Mouse (Mus musculus) naive thymus-derived CD4-positive, alpha-beta T cell, adult 2 months (primary cell): ENCODE data around the gene Kxd1.

Experiments
- DNase-seq: peaks from one replicate; pipeline ENCODE4 v3.0.0-alpha.2; 2011; ENCODE audit warnings: low read depth

The Kxd1 gene

DNA sequence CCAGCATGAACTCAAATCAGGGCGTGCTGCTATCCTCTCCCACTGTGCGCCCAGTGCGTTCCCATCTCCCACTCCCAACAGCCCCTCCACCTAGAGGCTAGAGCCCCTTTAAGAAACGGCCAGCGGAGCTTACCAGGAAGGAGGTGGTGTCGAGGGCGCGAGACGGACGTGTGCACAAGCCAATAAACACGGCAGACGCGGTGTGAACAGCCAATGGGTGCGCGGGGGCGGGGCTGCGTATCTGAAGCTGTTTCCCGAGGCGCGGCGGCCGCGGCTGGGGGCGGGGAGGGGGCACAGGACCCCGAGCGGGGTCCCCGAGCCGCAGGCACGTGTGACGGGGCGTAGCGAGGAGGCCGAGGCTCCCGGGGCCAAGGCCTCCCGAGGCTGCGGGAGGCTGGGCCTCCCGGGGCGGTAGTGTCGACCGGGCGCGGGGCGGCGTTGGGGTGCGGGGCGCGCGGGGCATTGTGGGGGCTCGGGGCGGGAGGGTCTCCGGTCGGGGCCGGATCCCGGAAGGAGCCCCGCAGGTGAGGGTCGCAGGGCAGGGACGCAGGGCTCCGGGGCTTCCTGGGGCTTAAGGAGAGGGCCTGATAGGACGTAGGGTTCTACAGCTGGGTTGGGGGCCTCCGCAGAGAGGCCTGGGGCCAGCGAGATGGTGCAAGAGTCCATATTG, at the start of gene Kxd1, which contains the start of gene Fkbp8:
TSS of gene Kxd1 (minus strand) at position 445 of the 670 bp plus-strand sequence.
TSS of gene Fkbp8 (plus strand) at position 213 of the 670 bp plus-strand sequence.
- DNase-seq: peak; percentile 98

DNA sequence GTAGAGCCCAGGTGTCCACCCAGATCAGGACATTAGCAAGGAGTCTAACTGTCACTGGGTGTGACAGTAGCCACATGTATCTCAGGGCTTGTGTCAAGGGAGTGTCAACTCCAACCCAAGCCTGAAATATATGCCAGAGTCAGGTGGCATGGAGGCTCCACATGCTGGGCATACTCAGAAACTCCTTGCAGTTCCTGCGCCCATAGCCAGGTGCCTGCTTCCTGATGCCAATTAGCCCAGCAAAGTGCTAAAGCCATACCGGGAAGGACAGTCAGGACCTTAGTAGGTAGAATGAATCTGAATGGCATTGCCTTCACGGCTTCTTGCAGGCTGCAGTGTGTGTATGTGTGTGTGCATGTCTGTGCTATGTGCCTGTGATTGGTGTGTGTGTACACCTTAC, 49.5 kb upstream of the Kxd1 start:
- DNase-seq: no peak

DNA sequence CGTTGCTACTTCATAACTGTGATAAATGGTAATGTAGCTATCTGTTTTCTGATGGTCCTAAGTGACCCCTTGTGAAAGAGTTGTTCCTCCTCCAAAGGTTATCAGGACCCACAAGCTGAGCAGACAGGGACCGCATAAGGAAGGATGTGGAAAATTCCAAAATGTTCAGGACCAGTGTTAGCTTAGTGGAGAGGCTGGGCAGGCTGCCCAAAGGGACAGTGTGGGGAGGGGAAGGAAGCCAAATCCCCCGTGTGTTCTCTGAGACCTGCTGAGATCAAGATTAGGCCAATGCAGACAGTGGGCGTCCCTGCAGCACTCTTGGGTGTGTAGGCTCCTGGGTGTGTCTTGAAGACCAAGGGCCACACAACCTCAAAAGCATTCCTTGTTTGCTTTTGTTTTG, 47.2 kb upstream of the Kxd1 start:
- DNase-seq: no peak

DNA sequence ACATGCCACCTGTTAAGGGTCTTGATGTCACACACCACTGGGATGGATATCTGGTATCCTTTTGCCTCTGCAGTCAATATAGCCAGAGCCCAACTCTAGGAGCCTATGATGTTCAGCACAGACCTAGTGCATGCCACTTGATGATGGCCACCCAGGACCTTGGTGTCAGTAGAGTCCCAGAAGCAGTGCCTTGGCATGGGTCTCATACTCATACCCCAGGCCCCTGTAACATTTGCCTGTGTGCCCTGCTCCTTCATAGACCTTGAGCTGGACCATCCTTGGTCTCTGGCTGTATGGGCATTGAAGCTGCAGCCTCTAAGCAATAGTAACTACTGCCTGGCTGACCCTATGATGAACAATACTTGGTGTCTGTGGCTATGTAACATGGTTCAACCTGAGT, 46.5 kb upstream of the Kxd1 start:
- no peak for DNase-seq

DNA sequence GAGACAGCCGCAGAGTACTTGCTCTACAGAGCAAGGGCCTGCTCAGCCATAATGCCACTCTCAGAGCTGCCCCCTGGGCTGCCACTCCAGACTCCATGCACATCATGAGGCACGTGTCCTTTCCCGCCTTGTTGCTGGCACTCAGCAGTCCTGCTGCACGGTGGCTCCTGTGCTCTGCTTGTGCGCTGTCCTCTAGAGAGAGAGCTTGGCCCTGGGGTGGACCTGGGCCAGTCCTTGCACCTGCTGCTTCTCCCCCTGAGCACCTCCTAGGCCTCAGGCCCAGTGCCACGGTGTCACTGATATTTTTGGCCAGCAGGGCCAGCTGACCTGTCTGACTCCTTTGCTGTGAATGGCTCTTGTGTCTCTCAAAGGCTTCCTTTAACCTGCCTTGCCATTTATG, 43.2 kb upstream of the Kxd1 start:
- DNase-seq: no peak

DNA sequence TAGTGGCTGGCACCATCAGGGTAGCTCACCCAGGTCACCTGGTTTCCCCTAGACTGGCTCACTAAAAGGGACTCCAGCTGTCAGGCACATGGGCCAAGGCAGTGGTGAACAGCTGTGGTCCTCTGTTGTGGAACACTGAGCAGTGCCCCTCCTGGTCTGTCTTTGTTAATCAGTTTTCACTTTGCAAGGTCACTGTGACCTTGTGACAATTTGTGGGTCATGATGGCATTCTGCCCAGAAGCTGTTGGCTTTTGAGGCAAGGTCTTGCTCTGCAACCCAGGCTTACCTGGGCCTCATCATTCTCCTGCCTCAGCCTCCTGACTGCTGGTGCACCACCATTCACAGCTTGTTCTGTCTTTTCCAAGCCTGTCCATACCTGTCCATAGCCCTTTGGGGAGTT, 42.6 kb upstream of the Kxd1 start:
- DNase-seq: no peak

DNA sequence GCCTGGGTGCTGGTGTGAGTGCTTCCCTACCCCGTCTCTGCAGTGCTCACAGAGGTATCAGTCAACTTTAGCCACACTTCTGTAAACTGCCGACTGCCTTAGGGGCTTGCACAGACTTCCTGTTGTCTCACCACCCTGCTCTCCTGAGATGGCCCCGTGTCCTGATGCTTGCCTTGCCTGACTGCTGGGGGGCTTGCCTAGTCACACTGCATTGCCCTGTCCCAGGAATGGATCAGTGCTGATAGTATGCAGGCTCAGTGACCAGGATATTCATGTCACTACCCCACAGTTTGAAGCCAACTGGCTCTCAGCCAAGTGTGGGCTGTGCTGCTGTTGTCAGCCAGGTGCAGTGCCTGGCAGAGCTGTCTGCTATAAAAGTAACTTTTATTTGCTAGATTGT, 37.8 kb upstream of the Kxd1 start:
- no peak for DNase-seq

DNA sequence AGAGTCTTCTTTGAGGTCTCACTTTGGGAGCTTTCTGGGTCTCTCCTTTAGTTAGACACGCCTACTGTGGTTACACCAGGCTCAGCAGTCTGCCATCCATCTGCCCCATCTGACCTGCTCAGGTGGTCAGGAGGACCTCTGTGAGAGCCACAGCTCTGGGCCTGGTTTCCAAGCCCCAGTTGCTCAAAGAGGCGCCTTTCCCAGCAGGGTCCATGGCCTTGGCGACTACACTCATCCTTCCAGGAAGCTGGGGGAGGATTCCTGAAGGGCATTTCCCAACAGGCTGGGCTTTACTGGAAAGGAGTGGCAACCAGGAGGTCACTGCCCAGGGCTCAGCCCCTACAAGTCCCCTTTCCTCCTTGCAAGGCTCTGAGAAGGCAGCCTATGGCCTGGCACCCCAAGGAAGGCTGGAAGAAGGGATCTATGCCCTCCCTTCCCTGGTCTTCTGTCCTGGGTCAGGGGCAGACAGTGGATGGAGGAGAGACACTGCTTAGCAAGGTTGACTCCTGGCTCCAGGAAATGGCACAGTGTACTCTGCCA, 37.0 kb upstream of the Kxd1 start:
- no peak for DNase-seq

DNA sequence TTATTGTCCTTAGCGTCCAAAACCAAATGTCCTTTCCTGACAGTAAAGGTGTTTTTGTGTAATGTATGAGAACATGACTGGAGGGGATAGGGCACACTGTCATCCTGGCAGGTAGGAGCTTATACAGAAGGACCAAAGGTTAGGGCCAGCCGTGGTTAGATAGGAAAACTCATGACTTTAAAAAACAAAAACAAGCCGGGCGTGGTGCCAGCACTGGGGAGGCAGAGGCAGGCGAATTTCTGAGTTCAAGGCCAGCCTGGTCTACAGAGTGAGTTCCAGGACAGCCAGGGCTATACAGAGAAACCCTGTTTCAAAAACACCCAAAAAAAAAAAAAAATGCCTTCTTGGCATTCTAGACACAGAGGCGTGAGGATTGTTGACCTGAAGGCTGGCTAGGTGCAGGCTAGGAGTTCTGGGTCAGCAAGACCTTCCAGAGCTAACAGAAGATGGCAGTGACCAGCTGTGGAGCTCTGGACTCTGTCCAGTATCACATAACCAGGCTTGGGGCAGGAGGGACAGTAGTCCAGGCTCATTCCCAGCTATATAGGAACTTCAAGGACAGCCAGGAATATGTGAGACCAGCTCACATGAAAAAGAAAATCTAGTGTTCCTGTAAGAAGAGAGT, 36.1 kb upstream of the Kxd1 start:
- no peak for DNase-seq

DNA sequence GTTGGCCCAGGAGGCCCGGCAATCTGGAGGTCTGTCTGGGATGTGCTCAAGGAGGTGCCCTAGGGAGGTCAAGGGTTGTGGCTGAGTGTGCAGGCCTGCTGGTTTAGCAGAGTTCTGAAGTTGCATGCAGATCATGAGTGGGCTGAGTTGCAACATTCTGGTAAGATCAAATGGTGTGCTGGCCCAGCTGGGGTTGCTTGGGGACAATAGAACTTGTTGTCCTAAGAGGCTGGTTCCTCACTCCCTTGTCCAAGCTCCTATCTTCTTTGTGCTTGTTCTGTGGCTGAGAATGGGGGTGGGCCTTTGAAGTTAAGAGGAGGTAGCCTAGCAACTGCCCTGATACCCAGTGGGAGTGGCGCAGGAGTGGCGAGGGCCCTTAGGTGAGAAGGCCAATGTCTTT, 35.0 kb upstream of the Kxd1 start:
- no peak for DNase-seq

DNA sequence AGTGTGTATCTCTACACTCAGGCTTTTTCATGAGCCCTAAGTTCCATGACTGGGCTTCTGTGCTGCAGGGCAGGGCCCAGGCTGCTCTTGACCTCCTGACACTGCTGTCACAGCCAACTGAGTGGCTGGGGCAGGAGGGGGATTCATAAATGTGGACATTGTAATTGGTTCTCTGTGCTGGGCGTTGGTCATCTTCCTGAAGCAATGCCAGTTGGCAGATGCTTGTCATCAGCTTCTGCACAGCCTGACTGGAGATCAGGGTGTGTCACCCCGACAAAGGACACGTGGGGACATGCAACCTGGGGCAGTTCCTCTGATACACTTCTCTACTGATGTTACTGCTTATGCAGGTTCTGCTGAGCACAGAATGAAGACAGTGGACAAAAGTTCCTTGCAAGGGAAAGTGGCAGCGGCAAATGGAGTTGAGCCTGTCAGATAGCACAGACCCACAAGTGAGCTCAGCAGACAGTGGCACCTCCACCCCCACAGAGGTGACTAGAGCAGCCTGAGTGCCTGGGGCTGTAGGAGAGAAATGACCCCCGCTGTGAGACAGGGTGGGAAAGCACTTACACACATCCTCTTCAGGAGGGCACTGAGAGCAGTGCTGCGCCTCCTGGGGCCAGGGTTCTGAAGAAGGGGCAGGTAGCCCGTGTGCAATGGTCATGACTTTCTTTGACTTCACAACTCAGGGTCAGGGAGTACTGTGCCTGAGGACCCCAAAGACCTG, 34.2 kb upstream of the Kxd1 start:
- no peak for DNase-seq

DNA sequence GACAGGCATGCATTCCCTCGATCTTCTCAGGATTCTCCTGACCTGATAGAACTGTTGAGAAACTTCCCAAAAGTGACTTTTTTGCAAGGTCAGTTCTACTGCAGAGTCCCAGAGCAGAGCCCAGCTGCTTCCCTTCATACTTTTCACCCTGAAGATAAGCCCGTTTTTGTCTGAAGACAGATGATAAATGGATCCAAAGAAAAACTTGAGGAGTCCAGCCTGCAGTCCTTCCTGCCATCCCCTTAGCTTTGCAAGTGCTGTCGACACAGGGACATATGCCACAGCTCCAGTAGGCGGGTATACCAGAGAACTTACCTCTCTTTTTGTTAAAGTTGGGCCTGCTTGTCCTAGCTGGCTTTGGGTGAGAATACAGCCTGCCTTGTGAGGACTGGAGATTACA, 33.6 kb upstream of the Kxd1 start:
- DNase-seq: no peak

DNA sequence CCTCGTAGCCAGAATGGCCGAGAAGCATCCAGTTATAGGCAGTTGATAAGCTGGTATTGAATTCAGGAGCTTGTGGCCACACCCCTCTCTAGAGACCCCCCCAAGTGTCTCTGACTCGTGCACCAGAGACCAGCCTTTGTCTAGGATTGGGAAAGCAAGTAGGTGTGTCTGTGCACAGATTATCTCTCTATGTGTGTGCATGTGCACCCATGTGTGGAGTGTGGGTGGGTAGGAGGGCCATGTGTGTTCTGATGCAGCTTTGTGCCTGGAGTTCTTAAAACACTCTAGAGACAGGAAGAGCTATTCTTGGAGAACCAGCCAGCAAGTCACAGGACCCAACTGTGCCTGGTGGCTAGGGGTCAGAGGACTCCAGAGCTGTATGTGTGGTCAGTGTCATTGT, 32.8 kb upstream of the Kxd1 start:
- no peak for DNase-seq

DNA sequence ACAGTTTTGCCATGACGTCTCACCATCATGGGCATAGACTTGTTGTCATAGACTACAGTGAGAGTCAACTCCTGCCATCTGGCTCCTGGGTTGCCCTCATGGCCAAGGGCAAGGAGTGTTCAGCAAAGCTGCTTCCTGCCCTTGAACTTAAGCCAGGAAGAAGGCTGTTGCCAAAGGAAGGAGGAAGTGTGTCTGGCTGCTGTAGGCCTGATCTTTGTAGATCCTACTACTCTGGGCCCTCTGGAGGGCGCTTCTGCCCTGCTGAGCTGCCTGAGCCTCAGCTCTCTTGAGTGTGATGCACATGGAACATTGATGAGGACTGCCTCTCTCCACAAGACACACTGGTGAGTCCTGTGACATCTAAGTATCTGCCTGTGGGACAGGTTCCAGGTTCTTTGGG, 32.3 kb upstream of the Kxd1 start:
- DNase-seq: peak; percentile 57

DNA sequence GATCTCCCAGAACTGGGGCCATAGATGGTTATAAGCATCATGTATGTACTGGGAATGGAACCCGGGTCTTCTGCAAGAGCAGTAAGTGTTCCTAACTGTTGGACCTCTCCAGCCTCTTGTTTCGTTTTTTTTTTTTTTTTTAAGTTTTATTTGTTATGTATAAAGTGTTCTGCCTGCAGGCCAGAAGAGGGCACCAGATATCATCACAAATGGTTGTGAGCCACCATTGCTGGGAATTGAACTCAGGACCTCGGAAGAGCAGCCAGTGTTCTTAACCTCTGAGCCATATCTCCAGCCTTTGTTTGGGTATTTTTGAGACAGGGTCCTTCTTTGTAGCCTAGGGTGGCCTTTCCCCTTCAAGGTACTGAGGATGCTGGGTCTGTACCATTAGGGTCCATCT, 31.2 kb upstream of the Kxd1 start:
- DNase-seq: peak; percentile 49

DNA sequence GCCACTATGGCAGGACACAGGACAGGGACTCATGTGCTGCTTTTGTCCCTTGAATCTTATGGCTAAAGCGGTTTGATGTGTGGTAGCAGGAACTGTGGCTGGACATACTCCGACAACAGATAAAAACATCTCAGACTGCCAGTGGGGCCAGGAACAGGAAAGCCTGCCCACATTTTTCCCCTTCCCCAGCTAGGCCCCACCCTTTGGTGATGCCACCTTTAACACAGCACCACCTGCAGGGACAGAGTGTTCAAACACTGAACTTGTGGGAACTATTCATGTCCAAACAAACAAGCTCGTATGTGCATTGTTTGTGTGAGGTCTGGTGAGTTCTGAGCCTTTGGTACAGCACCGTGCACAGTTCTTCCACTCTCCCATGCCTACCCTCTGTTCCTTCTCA, 30.6 kb upstream of the Kxd1 start:
- peak; percentile 68 for DNase-seq

DNA sequence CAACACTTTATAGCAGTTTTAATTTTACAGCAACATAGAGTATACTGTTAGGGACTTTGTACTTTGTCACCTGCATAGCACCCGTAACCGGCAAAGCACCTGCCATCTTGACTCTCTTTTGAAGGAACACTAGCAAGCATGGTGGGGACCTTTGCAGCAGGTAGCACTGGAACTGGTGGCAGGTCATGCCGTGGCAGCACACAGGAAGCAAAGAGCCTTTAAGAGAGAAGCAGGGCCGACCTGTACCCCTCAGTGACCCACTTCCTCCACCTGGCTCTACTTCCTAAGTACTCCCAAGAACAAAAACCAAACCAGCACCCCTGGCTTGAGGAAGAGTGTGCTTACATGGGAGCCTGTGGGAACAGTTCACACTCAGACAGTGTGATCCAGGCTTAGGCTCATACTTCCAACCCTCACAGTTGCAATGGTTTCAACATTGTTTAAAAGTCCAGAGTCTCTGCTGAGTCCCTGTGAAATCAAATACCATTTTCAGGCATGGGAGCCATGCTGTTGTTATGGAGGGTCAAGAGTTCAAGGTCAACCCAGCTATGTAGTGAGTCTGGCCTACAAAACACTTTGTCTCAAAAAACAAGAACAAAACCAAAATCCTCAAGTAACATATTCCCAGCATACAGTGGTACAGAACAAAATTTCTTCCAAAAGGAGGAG, 27.5 kb upstream of the Kxd1 start:
- DNase-seq: no peak

DNA sequence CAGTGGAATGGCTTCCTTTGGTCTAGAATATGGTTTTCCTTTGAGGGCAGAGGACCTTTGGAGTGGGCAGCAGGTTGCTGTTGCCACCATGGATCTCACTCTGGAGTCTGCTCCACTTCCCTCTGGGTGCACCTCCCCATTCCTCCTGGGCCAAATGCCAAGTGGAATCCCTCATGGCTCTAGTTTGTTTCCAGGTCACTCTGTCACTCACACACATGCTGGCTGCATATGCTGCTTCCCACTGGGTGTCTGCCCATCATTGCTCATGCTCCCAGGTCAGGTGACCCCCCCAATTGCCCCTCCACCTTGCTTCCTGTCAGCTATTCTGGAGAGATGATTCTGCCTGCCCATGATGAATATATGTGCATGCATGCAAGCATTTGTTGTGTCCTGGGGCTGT, 26.0 kb upstream of the Kxd1 start:
- DNase-seq: no peak

DNA sequence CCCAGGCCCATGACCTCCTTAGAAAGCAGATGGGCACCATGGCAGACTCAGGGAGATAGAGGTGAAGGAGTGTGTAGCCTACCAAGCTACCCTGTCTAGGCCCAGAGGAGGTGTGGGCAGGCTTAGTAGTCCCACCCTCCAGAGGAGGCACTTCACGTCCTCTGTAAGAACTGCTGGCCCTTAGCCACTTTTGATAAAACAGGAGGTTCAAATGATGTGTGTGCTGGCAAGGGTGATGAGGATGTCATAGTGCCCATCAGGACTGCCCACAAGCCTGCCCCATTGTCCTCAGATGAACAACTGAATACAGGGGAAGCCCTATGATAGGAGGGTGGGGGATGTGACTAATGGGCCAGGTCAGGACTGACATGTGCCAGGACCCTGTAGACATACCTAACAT, 25.1 kb upstream of the Kxd1 start:
- no peak for DNase-seq

DNA sequence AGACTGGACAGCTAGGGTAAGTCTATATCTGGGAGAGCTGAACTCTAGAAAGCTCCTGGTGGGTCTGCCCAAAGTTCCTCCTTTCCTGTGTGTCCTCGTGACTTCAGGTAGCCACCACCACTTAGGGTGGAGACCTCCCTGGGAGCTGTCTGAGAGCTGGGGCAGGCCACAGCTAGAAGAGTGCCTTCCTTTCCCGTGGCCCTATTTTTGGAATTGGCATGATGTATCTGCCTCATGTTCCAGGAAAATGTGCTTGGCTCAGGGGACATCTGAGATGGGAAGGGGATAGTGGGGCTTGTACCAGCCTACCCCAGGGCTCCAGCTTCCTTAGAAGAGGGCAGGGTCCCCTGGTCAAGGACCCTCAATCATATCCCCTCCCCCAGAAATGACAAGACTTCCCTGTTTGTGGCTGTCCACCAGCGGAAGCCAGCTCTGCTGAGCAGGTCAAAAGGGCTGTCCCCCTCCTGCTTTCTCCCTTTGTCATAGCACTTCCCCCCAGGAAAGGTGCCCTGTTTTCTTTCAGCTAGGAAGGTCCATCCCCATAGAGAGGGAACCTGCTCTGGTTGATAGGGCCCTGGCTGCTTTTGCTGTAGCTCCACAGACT, 23.9 kb upstream of the Kxd1 start:
- no peak for DNase-seq

DNA sequence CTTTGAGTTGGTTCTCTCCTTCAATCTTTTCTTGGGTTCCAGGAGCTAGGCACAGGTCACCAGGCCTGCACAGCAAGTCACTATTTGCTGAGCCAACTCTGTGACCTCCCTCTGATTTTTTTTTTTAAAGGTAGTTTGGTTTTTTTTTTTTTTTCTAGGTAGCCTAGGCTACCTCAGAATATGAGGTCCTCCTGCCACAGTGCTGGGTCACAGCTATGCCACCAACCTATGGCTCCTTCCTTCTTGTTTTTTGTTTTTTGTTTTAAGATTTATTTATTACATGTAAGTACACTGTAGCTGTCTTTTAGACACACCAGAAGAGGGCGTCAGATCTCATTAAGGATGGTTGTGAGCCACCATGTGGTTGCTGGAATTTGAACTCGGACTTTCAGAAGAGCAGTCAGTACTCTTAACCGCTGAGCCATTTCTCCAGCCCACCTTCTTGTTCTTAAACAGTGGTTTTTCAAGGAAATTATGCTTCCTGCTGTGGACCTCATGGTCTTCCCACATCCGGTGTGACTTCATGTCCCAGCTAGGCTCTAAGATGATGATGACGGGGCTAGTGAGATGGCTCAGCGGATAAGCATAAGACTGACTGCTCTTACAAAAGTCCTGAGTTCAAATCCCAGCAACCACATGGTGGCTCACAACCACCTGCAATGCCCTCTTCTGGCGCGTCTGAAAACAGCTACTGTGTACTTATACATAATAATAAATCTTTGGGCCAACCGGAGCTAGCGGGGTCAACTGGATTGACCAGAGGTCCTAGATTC, 21.8 kb upstream of the Kxd1 start:
- peak; percentile 70 for DNase-seq
